Mouse (Mus musculus) stomach, postnatal 0 days (tissue): Measurements from ENCODE around the gene Epb41l1. TPM values are rescaled to one million over a fixed set of nuclear protein-coding genes. Genes with fewer than 3 reads are reported as not detected.

Experiments
- ATAC-seq: fragments of 200-750 bp; cut with Nextera tagmentation; 2 replicates; pipeline ENCODE4 v1.8.0; 2017; ENCODE audit not compliant: low FRiP score, low TSS enrichment
- DNase-seq: peaks from one replicate; pipeline ENCODE4 v3.0.0-alpha.2; 2016; ENCODE audit warnings: low spot score
- H3K27ac ChIP-seq: fragments of 300-500 bp; sonication (generic); replicated peaks from 2 replicates; pipeline ENCODE4 v1.5.1; 2014; ENCODE audit warnings: mild to moderate bottlenecking, control low read depth
- H3K27me3 ChIP-seq: fragments of 300-500 bp; sonication (generic); 2 replicates; pipeline ENCODE4 v1.6.1; 2014; ENCODE audit warnings: low read length; ENCODE audit not compliant: control insufficient read depth, insufficient read depth
- H3K36me3 ChIP-seq: fragments of 300-500 bp; sonication (generic); 2 replicates; pipeline ENCODE4 v1.6.1; 2014; ENCODE audit warnings: low read length, mixed read lengths; ENCODE audit not compliant: control insufficient read depth, insufficient read depth
- H3K4me1 ChIP-seq: fragments of 300-500 bp; sonication (generic); replicated peaks from 2 replicates; pipeline ENCODE4 v1.6.1; 2014; ENCODE audit warnings: antibody characterized with exemption; ENCODE audit not compliant: control insufficient read depth, insufficient read depth
- H3K4me2 ChIP-seq: fragments of 300-500 bp; sonication (generic); replicated peaks from 2 replicates; pipeline ENCODE4 v1.6.1; 2014; ENCODE audit warnings: low read depth, mild to moderate bottlenecking, control low read depth, moderate library complexity
- H3K4me3 ChIP-seq: fragments of 300-500 bp; sonication (generic); 2 replicates; pipeline ENCODE4 v1.5.1; 2014; ENCODE audit warnings: low read depth, low read length, control low read depth
- H3K9ac ChIP-seq: fragments of 300-500 bp; sonication (generic); 2 replicates; pipeline ENCODE4 v1.6.1; 2014; ENCODE audit warnings: mild to moderate bottlenecking, low read length, control low read depth, mixed read lengths
- H3K9me3 ChIP-seq: fragments of 300-500 bp; sonication (generic); 2 replicates; pipeline ENCODE4 v1.6.1; 2016; ENCODE audit warnings: low read length; ENCODE audit not compliant: control insufficient read depth
- CTCF ChIP-seq: IDR thresholded peaks from 2 replicates; pipeline ENCODE4 v1.5.1; 2016; ENCODE audit warnings: antibody characterized with exemption, low read depth, mild to moderate bottlenecking, moderate library complexity
- EP300 ChIP-seq: optimal IDR thresholded peaks from 2 replicates; pipeline ENCODE3; 2016; ENCODE audit warnings: antibody characterized with exemption
- WGBS: fragments of 180-500 bp; shearing (Covaris S2); extraction: QIAGEN DNeasy Blood & Tissue Kit; methylation state at CpG from one replicate; pipeline ENCODE4 v1.1.7; 2014; 5-methylcytosine and 5-hydroxymethylcytosine counted together
- polyA plus RNA-seq: library from polyadenylated mRNA; unstranded; fragments of >200 nt; fragmentation: Nextera tagmentation; extraction: Ambion mirVana; gene quantifications from 2 replicates; pipeline ENCODE4 v1.2.1, GENCODE M21; 2015

Epb41l1 gene
- polyA plus RNA-seq, 1 experiment from 2014 or later = 1.7 TPM

- DNase-seq (no peak), ATAC-seq (no peak)
- Histone ChIP-seq H3K9me3 (no peaks in the 10 kb centered on the region), H3K36me3 (no peaks in the 10 kb centered on the region), H3K27me3 (no peaks in the 10 kb centered on the region), H3K4me3 (no peak overlapping the region), H3K27ac (no peak overlapping the region), H3K9ac (no peak overlapping the region), H3K4me2 (no peak overlapping the region), H3K4me1 (no peaks in the 10 kb centered on the region)
- 78% methylated on average over 4 of the region's 4 CpGs for WGBS
- TF ChIP-seq EP300 (no peak), CTCF (no peak)
Measured at GRCm38 (mm10) chr2:156464416-156464815, 43.7 kb downstream of the Epb41l1 start.

DNA sequence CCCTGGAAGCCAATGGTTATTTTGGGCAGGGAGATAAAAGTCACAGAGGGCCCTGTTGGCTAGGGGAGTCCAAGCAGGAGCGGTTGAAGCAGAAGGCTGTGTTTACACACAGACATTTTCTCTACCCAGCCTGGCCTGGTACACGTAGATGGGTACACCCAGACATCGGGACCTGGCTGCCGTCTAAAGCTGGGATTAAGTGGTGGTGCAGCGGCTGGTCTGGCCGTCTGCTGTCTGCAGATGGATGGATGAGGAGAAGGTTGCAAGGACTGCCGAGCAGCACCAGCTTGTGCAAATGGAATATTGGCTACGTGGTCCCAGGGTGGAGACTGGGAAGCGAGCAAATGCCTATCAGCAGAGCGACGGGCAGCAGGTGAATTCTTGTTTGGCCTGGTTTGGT, 46.8 kb downstream of the Epb41l1 start:
- Histone ChIP-seq H3K9me3 (no peaks in the 10 kb centered on the region), H3K27ac (no peak overlapping the region), H3K4me2 (no peak overlapping the region), H3K9ac (no peak overlapping the region), H3K36me3 (no peaks in the 10 kb centered on the region), H3K4me1 (no peaks in the 10 kb centered on the region), H3K27me3 (no peaks in the 10 kb centered on the region), H3K4me3 (no peak overlapping the region)
- ATAC-seq = no peak
- WGBS = 77% methylated on average over 11 of the region's 11 CpGs
- no peak for DNase-seq
- TF ChIP-seq CTCF = no peak
- TF ChIP-seq EP300 = no peak

DNA sequence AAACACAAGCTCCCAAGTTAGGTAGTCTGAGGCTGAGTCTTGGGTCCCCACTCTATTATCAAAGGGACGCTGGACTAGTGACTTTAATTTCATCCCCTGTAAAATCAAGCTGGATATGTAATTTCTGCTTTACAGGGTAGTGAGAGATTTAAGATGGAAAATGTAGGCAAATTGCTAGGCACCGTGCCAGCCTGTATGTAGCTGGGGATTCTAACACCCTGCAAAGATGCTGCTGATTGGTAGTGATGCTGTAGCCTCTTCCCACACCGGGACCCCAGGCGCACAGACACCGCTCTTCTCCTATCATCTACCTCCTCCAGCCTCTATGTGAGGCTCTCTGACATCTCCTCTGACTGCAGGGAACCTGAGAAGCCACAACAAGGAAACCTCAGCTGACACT, 48.2 kb downstream of the Epb41l1 start:
- no peaks in the 10 kb centered on the region for H3K36me3 ChIP-seq
- 91% methylated on average over 5 of the region's 5 CpGs for WGBS
- no peaks in the 10 kb centered on the region for H3K4me1 ChIP-seq
- DNase-seq (no peak), ATAC-seq (no peak)
- no peak overlapping the region for H3K9ac ChIP-seq
- no peaks in the 10 kb centered on the region for H3K9me3 ChIP-seq
- no peak for TF ChIP-seq EP300
- TF ChIP-seq CTCF = no peak
- no peak overlapping the region for H3K4me2 ChIP-seq
- H3K27me3 ChIP-seq = no peaks in the 10 kb centered on the region
- no peak overlapping the region for H3K27ac ChIP-seq
- no peak overlapping the region for H3K4me3 ChIP-seq

- Histone ChIP-seq H3K4me1 (no peaks in the 10 kb centered on the region), H3K9ac (no peak overlapping the region), H3K36me3 (no peaks in the 10 kb centered on the region), H3K9me3 (no peaks in the 10 kb centered on the region), H3K27ac (no peak overlapping the region), H3K27me3 (no peaks in the 10 kb centered on the region), H3K4me2 (no peak overlapping the region), H3K4me3 (no peak overlapping the region)
- no peak for TF ChIP-seq CTCF
- no peak for DNase-seq
- no peak for ATAC-seq
- 77% methylated on average over 8 of the region's 8 CpGs for WGBS
Measured at GRCm38 (mm10) chr2:156469508-156469907, 48.8 kb downstream of the Epb41l1 start.

GRCm38 (mm10) chr2:156470938-156471337, 50.2 kb downstream of the Epb41l1 start:
- Histone ChIP-seq H3K36me3 (no peaks in the 10 kb centered on the region), H3K9ac (no peak overlapping the region), H3K27me3 (no peaks in the 10 kb centered on the region), H3K4me2 (no peak overlapping the region), H3K27ac (no peak overlapping the region), H3K9me3 (no peaks in the 10 kb centered on the region), H3K4me1 (no peaks in the 10 kb centered on the region), H3K4me3 (no peak overlapping the region)
- TF ChIP-seq CTCF = no peak
- TF ChIP-seq EP300 = no peak
- ATAC-seq = no peak
- WGBS = 88% methylated on average over 7 of the region's 7 CpGs
- no peak for DNase-seq

DNA sequence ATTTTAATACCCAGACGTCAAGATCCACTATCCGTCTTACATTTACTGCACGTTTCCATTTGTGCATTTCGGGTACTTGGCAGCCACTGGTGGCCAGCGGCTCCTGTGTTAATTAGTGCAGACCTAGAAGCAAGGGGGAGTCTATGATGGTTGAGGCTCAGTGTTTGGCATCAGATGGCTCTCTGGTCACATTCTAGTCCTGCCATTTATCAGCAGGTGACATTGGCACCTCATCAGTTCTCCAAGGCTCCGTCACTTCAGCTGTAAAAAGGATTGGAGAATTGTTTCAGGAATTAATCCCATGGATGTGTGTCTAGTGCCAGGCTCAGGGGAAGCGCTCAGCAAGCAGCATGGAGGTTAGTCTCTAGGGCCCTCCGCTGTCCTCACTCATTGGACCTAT, 51.6 kb downstream of the Epb41l1 start:
- no peak for TF ChIP-seq CTCF
- no peak for TF ChIP-seq EP300
- Histone ChIP-seq H3K9ac (no peak overlapping the region), H3K27ac (no peak overlapping the region), H3K36me3 (no peaks in the 10 kb centered on the region), H3K4me2 (no peak overlapping the region), H3K27me3 (no peaks in the 10 kb centered on the region), H3K9me3 (no peaks in the 10 kb centered on the region), H3K4me3 (no peak overlapping the region), H3K4me1 (no peaks in the 10 kb centered on the region; the same call in 1 of the 2 replicates)
- DNase-seq (no peak), ATAC-seq (no peak)
- 87% methylated on average over 8 of the region's 8 CpGs for WGBS
